Mouse (Mus musculus) lung, embryonic 16.5 days (tissue): Measurements from ENCODE around the gene Pon3. TPM values are rescaled to one million over a fixed set of nuclear protein-coding genes. Genes with fewer than 3 reads are reported as not detected.

Source experiments
- ATAC-seq: fragments of 200-750 bp; cut with Nextera tagmentation; 2 replicates; pipeline ENCODE4 v1.8.0; 2017; ENCODE audit warnings: low read depth, mild to moderate bottlenecking, moderate library complexity
- H3K27ac ChIP-seq: fragments of 300-500 bp; sonication (generic); 2 replicates; pipeline ENCODE4 v1.5.1; 2014; ENCODE audit warnings: mild to moderate bottlenecking, control low read depth, low read length
- H3K27me3 ChIP-seq: fragments of 300-500 bp; sonication (generic); 2 replicates; pipeline ENCODE4 v1.6.1; 2014; ENCODE audit warnings: low read depth, low read length, mixed read lengths; ENCODE audit not compliant: control insufficient read depth, insufficient read depth
- H3K36me3 ChIP-seq: fragments of 300-500 bp; sonication (generic); 2 replicates; pipeline ENCODE4 v1.6.1; 2014; ENCODE audit warnings: low read length; ENCODE audit not compliant: control insufficient read depth, insufficient read depth
- H3K4me1 ChIP-seq: fragments of 300-500 bp; sonication (generic); replicated peaks from 2 replicates; pipeline ENCODE4 v1.6.1; 2014; ENCODE audit warnings: low read length, mixed read lengths; ENCODE audit not compliant: control insufficient read depth, insufficient read depth
- H3K4me2 ChIP-seq: fragments of 300-500 bp; sonication (generic); 2 replicates; pipeline ENCODE4 v1.6.1; 2014; ENCODE audit warnings: low read depth, low read length, control low read depth
- H3K4me3 ChIP-seq: fragments of 300-500 bp; sonication (generic); 2 replicates; pipeline ENCODE4 v1.5.1; 2014; ENCODE audit warnings: mild to moderate bottlenecking, low read length, control low read depth
- H3K9ac ChIP-seq: fragments of 300-500 bp; sonication (generic); 2 replicates; pipeline ENCODE4 v1.6.1; 2014; ENCODE audit warnings: low read length, control low read depth
- H3K9me3 ChIP-seq: fragments of 300-500 bp; sonication (generic); 2 replicates; pipeline ENCODE4 v1.6.1; 2016; ENCODE audit warnings: low read length; ENCODE audit not compliant: control insufficient read depth
- WGBS: fragments of 180-500 bp; shearing (Covaris S2); extraction: QIAGEN DNeasy Blood & Tissue Kit; methylation state at CpG from one replicate; pipeline ENCODE4 v1.1.7; 2014; 5-methylcytosine and 5-hydroxymethylcytosine counted together
- polyA plus RNA-seq: library from polyadenylated mRNA; unstranded; fragments of >200 nt; fragmentation: Nextera tagmentation; extraction: Ambion mirVana; gene quantifications from 2 replicates; pipeline ENCODE4 v1.2.1, GENCODE M21; 2015

Gene Pon3
- polyA plus RNA-seq, 1 experiment from 2014 or later, result 28.9 TPM

DNA sequence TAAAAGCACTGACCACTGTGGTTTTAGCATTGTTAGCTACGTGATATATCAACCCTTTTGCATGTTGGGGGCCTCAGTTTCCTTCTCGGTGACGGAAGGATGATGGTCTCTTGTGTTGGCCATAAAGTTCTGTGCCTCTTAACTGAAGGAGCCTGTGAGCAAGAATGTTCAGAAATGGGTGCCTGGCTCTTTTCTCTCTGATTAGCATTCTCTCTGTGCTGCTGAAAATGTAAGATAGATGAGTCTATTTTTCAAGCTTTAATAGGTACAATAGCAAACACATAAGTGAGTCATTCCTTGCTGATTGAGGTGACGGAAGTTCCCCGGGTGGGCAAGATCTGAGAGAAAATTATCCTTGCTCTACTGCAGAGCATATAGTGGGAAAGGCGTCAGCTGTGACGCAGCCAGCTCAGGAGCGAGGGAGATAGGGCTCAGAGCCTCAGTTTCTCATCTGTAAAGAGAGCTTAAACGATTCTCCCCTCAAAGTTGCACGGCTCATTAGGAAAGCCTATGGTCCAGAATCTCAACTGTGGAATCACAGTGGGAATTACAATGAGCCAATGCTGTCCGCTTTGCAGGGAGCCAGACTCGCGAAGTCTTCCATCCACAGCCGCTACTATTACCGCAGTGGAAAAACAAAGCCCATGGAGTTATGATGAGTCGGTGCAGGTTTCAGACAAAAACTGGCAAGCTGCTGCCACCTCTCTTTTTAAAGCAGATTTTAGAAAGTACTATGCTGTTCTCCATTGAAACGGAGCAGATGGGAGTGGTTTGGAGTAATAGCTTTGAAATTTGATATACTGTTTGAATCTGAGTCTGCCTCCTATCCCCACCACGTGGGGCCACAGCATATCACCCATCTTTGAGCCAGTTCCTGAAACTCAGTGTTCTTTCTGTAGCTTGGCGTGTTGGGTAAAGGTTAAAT is 77.9 kb downstream of the Pon3 start:
- ATAC-seq, result peak; percentile 67; the same call in 1 of the 2 replicates
- H3K27me3 ChIP-seq, result no peaks in the 10 kb centered on the region
- no peak overlapping the region for H3K27ac ChIP-seq
- WGBS, result 53% methylated on average over 19 of the region's 19 CpGs
- no peaks in the 10 kb centered on the region for H3K36me3 ChIP-seq
- H3K4me2 ChIP-seq, result peak overlapping the region; percentile 49
- no peaks in the 10 kb centered on the region for H3K9me3 ChIP-seq
- peak overlapping the region; percentile 21; the same call in 1 of the 2 replicates for H3K4me3 ChIP-seq
- no peak overlapping the region for H3K9ac ChIP-seq
- 0 out of 2 replicates have a peak, but pooled peaks cover 2% of the 10 kb centered on the region for H3K4me1 ChIP-seq

DNA sequence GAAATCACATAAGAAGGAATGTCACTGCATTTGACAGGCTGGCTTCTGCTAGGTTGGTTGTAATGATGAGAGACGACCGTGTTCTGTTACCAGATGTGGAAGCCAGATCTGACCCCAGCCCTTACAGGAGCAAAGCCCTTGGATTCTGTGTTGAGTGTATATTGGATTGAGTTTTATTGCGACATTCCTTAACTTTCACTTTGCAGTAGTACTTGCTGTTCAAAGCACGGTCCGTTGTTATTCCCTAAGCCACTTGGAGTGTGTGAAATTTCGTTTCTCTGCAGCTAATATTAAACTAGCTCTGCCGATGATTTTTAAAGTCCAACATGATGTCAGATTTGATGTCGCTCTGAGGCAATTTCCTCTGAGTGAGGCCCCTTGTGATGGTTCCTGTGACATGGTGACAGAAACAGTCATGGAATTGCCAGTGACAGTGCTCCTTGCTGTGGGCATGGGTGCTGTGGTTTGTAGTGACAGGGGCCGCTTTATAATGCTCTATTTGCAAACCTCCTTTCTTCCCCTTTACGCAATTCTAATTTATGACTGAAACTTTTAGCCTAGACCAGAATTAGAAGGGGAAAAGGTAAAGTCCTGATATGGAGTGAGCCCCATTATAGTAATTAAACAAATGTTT is 81.8 kb downstream of the Pon3 start:
- Histone ChIP-seq H3K36me3 (no peaks in the 10 kb centered on the region), H3K4me3 (no peak overlapping the region), H3K27ac (no peak overlapping the region), H3K9ac (no peak overlapping the region), H3K4me1 (0 out of 2 replicates have a peak, but pooled peaks cover 2% of the 10 kb centered on the region), H3K27me3 (no peaks in the 10 kb centered on the region), H3K4me2 (no peak overlapping the region), H3K9me3 (no peaks in the 10 kb centered on the region)
- 80% methylated on average over 10 of the region's 10 CpGs for WGBS
- no peak for ATAC-seq

- Histone ChIP-seq H3K36me3 (no peaks in the 10 kb centered on the region), H3K4me1 (no peaks in the 10 kb centered on the region), H3K4me3 (no peak overlapping the region), H3K4me2 (no peak overlapping the region), H3K9ac (no peak overlapping the region), H3K27ac (no peak overlapping the region), H3K27me3 (no peaks in the 10 kb centered on the region), H3K9me3 (no peaks in the 10 kb centered on the region)
- WGBS, result 73% methylated on average over 9 of the region's 9 CpGs
- no peak for ATAC-seq
These were observed 83.5 kb downstream of the Pon3 start for GRCm38 (mm10) chr6:5172571-5172970.

DNA sequence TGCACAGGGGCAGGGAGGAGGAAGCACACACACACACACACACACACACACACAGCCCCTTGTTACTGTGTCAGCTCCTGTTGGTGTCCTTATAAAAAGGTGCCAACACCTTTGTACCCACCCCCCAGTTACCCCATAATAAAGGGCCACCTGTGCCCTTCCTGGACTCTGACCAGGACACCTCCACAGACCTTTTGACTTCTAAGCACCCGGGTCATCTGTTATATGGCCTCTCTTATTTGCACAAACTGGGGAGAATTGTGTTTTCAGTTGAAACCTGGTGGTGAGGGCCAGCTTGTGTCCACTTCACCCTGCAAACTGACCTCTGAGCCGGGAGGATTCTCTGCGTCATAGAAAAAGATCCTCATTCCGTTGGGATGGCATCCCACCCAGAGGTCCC is 84.7 kb downstream of the Pon3 start:
- no peak overlapping the region for H3K4me2 ChIP-seq
- H3K9ac ChIP-seq, result no peak overlapping the region
- H3K36me3 ChIP-seq, result no peaks in the 10 kb centered on the region
- H3K27ac ChIP-seq, result no peak overlapping the region
- 70% methylated on average over 4 of the region's 4 CpGs for WGBS
- no peaks in the 10 kb centered on the region for H3K9me3 ChIP-seq
- no peak for ATAC-seq
- no peaks in the 10 kb centered on the region for H3K27me3 ChIP-seq
- H3K4me1 ChIP-seq, result no peaks in the 10 kb centered on the region
- H3K4me3 ChIP-seq, result no peak overlapping the region

Other genes starting within 250 kb of the Pon3 start
- 0.18 and 0.64 TPM in 2 replicates for gene Pon1, start 62.3 kb downstream of the Pon3 start, polyA plus RNA-seq
- 54.8 and 63.6 TPM in 2 replicates for gene Pon2, start 42.2 kb upstream of the Pon3 start, polyA plus RNA-seq
- gene Asb4, start 127.1 kb upstream of the Pon3 start, polyA plus RNA-seq, result 5.7 and 6.7 TPM in 2 replicates
- 4.5 and 4.8 TPM in 2 replicates for gene Pdk4, start 240.0 kb upstream of the Pon3 start, polyA plus RNA-seq